Mouse (Mus musculus) C2C12 (cell line): ENCODE results near the gene Tgtp1. TPM values are rescaled to one million over a fixed set of nuclear protein-coding genes. Genes with fewer than 3 reads are reported as not detected.
"Not testable (repeated sequence)": the region's sequence is repeated elsewhere in the genome, so short reads cannot be mapped to it uniquely, and the experiment has no call there.

Experiments used
- H3K27me3 ChIP-seq: one replicate; pipeline ENCODE4 v1.6.1; 2011; ENCODE audit not compliant: control insufficient read depth, insufficient read depth, insufficient read length
- H3K36me3 ChIP-seq: one replicate; pipeline ENCODE4 v1.6.1; 2011; ENCODE audit not compliant: control insufficient read depth, insufficient read depth
- H3K4me3 ChIP-seq: one replicate; pipeline ENCODE4 v1.5.1; 2011; ENCODE audit warnings: mild to moderate bottlenecking, control low read depth; ENCODE audit not compliant: poor library complexity, insufficient read depth, severe bottlenecking
- H3K79me2 ChIP-seq: one replicate; pipeline ENCODE4 v1.6.1; 2011; ENCODE audit not compliant: control insufficient read depth, insufficient read depth
- H3K79me3 ChIP-seq: one replicate; pipeline ENCODE4 v1.6.1; 2011; ENCODE audit warnings: low read depth, control low read depth
- H3ac ChIP-seq: one replicate; pipeline ENCODE3; 2011; ENCODE audit warnings: low read depth; ENCODE audit not compliant: control insufficient read depth, insufficient read length
- long read RNA-seq, 2 experiments: library from polyadenylated mRNA; unstranded; transcript quantifications; one replicate each; pipeline ENCODE4 v2.0.0; 2019 to 2020
- polyA plus RNA-seq: library from polyadenylated mRNA; unstranded; fragments of >200 nt; fragmentation: generic; extraction: Trizol; gene quantifications from one replicate; pipeline ENCODE4 v1.2.1, GENCODE M21; 2012; ENCODE audit warnings: missing spikeins

Gene Tgtp1
- polyA plus RNA-seq, result not detected
- long read RNA-seq, experiment 1, result 0 reads
- long read RNA-seq, experiment 2, result 0 reads

DNA sequence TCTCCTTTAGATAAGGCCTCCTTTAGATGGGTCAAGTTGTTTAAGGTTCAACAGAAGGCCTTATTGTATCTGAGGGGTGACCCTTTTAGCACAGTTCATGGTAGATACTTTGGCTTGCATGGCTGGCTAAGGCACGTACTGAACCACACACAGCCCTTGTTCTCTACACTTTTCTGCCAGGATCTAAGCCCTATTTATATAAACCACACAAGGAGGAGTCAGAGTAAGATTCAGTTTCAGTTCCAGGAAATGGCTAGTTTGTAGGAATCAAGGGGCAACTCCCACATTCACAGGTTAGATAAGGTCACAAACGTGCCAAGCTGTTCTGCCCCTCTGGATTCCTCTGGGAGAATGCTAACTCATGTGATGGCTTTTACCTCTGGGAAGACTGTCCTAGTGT is at the start of gene Tgtp1:
Gene Tgtp1, minus strand, starts transcription at position 155 of the 400 bp plus-strand sequence.
- H3K79me3 ChIP-seq, H3K4me3 ChIP-seq, H3K36me3 ChIP-seq: not testable (repeated sequence)

GRCm38 (mm10) chr11:49012074-49012473 is 18.1 kb upstream of the Tgtp1 start:
- H3ac ChIP-seq, H3K4me3 ChIP-seq, H3K27me3 ChIP-seq, H3K79me2 ChIP-seq, H3K36me3 ChIP-seq, H3K79me3 ChIP-seq: not testable (repeated sequence)

More for the DNA sequence above, at the start of gene Tgtp1:
- H3K79me2 ChIP-seq, H3K27me3 ChIP-seq, H3ac ChIP-seq: not testable (repeated sequence)

DNA sequence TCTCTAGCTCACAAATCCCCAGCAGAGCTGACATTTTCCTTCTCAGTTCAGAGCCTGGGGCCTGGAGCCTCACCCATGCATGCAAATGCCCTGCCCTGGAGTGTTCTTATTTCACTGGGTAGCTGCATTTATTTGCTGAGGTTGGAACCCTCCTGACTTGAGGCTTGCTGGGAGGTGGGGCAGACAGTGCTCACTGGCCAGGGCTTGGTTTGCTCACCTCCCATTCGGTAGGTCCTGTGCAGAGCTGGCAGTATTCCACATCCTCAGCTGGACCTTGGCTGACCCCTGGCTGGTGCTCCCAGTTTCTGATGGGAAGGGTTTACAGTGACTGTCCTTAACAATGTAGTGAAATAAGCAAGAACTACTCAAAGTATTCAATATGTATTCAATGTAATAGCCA is 12.8 kb upstream of the Tgtp1 start:
- not testable (repeated sequence) for H3K27me3 ChIP-seq, H3ac ChIP-seq, H3K36me3 ChIP-seq, H3K4me3 ChIP-seq, H3K79me2 ChIP-seq, H3K79me3 ChIP-seq

DNA sequence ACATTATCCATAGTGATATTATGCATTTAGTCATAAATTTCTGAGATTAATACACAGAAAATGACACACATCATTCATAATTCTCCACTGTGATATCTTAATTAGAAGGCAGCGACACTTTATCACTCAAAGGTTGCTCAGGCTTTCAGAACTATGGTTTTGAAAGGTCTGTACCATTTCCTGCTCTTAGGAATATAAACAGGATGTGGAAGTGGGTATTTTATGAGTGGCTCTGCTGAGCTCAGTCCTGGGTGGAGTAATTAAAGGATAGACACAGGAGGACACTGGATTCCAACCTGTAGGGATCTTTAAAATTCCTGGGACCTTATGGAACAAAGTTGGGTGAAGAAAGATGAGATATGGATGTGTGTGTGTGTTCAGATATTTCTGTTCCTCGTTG is 12.3 kb upstream of the Tgtp1 start:
- H3K27me3 ChIP-seq, H3K79me3 ChIP-seq, H3ac ChIP-seq, H3K36me3 ChIP-seq, H3K79me2 ChIP-seq, H3K4me3 ChIP-seq: not testable (repeated sequence)

DNA sequence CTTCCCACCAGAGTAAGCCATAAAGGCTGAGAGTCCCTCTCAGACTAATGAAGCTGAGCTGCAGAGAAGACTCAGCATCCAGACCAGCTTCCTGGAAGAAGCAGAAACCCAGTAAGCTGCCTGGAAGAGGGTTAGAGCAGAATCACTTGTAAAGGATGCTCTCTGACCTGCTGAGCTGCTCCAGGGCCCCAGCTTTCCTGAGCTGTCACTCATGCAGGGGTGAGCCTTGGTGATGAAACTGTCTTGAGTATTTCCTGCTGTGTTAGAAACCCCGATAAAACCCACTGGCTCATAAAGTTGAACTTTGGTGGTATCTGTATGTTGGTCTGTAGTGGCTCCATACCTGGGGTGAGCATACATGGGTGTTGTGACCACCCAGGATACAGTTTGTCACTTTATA is 6.4 kb upstream of the Tgtp1 start:
- H3K79me2 ChIP-seq, H3K27me3 ChIP-seq, H3K36me3 ChIP-seq, H3K4me3 ChIP-seq, H3K79me3 ChIP-seq, H3ac ChIP-seq: not testable (repeated sequence)

DNA sequence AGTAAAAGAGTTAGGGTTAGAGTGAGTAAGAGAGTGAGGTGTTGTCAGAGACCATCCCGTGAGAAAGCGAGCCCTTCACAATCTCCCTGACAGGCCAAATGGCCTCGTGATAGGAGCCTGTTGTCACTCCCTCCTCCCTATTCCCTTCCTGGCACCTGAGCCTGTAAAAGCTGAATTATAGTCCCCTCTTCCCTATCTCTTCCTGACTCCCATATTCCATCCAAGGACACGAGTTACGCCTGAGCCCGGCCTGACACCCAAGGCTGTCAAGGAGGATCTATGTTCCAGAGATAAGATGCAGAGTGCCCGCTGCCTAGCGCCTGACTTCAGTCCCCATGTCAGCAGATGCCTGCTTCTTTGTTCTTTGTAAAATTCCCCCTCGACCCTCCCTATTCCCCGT is 676 bp downstream of the Tgtp1 start:
- not testable (repeated sequence) for H3K79me3 ChIP-seq, H3K36me3 ChIP-seq, H3ac ChIP-seq, H3K79me2 ChIP-seq, H3K4me3 ChIP-seq, H3K27me3 ChIP-seq

GRCm38 (mm10) chr11:48991740-48992520 is 2.0 kb downstream of the Tgtp1 start, which contains the start of gene Gm12185:
Gm12185 (minus strand) TSS chr11:48992226.
- not testable (repeated sequence) for H3K36me3 ChIP-seq, H3K79me2 ChIP-seq, H3K4me3 ChIP-seq, H3ac ChIP-seq, H3K27me3 ChIP-seq, H3K79me3 ChIP-seq

GRCm38 (mm10) chr11:48989981-48990380 is 4.0 kb downstream of the Tgtp1 start:
- H3K79me2 ChIP-seq, H3ac ChIP-seq, H3K79me3 ChIP-seq, H3K27me3 ChIP-seq, H3K36me3 ChIP-seq, H3K4me3 ChIP-seq: not testable (repeated sequence)

GRCm38 (mm10) chr11:48988219-48988618 is 5.8 kb downstream of the Tgtp1 start:
- H3K79me3 ChIP-seq, H3ac ChIP-seq, H3K36me3 ChIP-seq, H3K4me3 ChIP-seq, H3K79me2 ChIP-seq, H3K27me3 ChIP-seq: not testable (repeated sequence)

GRCm38 (mm10) chr11:48982848-48983247 is 11.1 kb downstream of the Tgtp1 start:
- not testable (repeated sequence) for H3K27me3 ChIP-seq, H3K79me2 ChIP-seq, H3K4me3 ChIP-seq, H3ac ChIP-seq, H3K79me3 ChIP-seq, H3K36me3 ChIP-seq

- not testable (repeated sequence) for H3K79me2 ChIP-seq, H3K36me3 ChIP-seq, H3K27me3 ChIP-seq, H3ac ChIP-seq, H3K79me3 ChIP-seq, H3K4me3 ChIP-seq
These were observed 13.9 kb downstream of the Tgtp1 start for GRCm38 (mm10) chr11:48980052-48980451.

- H3ac ChIP-seq, H3K27me3 ChIP-seq: not testable (repeated sequence)
These were observed 14.7 kb downstream of the Tgtp1 start, which contains the start of gene 9930111J21Rik1 for GRCm38 (mm10) chr11:48979251-48979650. 9930111J21Rik1 (minus strand) TSS chr11:48979398.

More at GRCm38 (mm10) chr11:48979251-48979650, 14.7 kb downstream of the Tgtp1 start, which contains the start of gene 9930111J21Rik1:
- not testable (repeated sequence) for H3K79me2 ChIP-seq, H3K4me3 ChIP-seq, H3K79me3 ChIP-seq, H3K36me3 ChIP-seq
